Mouse (Mus musculus) heart, postnatal 0 days (tissue): ENCODE data around the gene Gm17455.

Experiments
- CTCF ChIP-seq: IDR thresholded peaks from 2 replicates; pipeline ENCODE4 v1.5.1; 2016; ENCODE audit warnings: antibody characterized with exemption, control low read depth, low read depth
- EP300 ChIP-seq: IDR thresholded peaks from 2 replicates; pipeline ENCODE4 v1.6.1; 2016; ENCODE audit warnings: antibody characterized with exemption, low read depth

DNA sequence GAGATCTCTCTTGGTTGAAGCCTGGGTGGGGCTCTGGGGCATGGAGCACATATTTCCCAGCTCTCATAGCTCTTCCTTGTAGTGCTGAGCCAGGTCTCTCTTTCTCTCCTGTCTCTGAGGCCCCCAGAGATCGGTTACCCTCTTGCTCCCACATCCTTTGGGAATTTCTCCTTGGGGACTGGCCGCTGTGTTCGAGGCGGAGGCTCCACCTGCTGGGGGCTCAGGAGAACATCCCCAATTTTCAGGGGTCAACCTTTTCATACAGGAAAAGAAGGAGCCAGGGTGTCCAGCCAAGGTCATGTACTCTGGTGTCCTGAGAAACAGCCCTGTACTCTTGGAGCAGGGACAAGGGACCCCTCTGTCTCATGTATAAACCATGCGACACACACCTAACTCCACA, 12.3 kb downstream of the Gm17455 start:
- TF ChIP-seq EP300 = no peak
- TF ChIP-seq CTCF = peak; percentile 55
